Mouse (Mus musculus) lung, adult 2 months (tissue): ENCODE measurements around the gene Tmcc1.

Experiments used
- CTCF ChIP-seq: fragments of 200-500 bp; IDR thresholded peaks from 2 replicates; pipeline ENCODE4 v1.5.1; 2011; ENCODE audit warnings: mild to moderate bottlenecking, low read length, control low read depth; ENCODE audit not compliant: insufficient read depth
- POLR2A ChIP-seq: fragments of 200-500 bp; IDR thresholded peaks from 2 replicates; pipeline ENCODE4 v1.6.1; 2011; ENCODE audit warnings: low read depth, mild to moderate bottlenecking, control low read depth, low read length, borderline replicate concordance; ENCODE audit errors: extremely low read depth

DNA sequence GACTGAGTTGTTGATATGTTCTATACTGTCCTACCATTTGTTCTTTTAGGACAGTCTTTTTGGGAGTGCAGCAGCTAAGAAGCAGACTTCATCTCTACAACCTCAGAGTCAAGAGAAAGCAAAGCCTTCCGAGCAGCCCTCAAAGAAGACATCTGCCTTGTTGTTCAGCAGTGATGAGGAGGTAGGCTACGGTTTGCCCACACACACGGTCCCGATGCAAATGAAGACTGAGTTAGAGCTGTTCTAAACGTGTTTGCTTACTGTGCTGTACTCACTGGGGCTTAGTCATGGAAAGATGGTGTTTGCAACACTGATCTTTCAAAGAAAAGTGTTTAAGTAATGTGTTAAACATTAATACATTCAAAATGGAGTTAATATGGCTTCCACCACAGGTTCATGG lies 44.8 kb upstream of the Tmcc1 start:
- TF ChIP-seq CTCF: no peak
- TF ChIP-seq POLR2A: no peak
